Mouse (Mus musculus): Measurements from ENCODE around the gene Morc1. TPM values are rescaled to one million over a fixed set of nuclear protein-coding genes. Genes with fewer than 3 reads are reported as not detected.

The Morc1 gene
- not detected in 2 replicates for total RNA-seq (2014; fragmentation: Nextera tagmentation)
- total RNA-seq (2017): not detected in 2 replicates

GRCm38 (mm10) chr16:48431027-48431426, at the start of gene Morc1:
Gene Morc1, plus strand, starts transcription at chr16:48431237.
- 0 out of 2 replicates have a peak, but pooled peaks have one; percentile 30 for ATAC-seq (replicated peaks; ENCODE audit: low FRiP score, low TSS enrichment, poor library complexity, severe bottlenecking)

DNA sequence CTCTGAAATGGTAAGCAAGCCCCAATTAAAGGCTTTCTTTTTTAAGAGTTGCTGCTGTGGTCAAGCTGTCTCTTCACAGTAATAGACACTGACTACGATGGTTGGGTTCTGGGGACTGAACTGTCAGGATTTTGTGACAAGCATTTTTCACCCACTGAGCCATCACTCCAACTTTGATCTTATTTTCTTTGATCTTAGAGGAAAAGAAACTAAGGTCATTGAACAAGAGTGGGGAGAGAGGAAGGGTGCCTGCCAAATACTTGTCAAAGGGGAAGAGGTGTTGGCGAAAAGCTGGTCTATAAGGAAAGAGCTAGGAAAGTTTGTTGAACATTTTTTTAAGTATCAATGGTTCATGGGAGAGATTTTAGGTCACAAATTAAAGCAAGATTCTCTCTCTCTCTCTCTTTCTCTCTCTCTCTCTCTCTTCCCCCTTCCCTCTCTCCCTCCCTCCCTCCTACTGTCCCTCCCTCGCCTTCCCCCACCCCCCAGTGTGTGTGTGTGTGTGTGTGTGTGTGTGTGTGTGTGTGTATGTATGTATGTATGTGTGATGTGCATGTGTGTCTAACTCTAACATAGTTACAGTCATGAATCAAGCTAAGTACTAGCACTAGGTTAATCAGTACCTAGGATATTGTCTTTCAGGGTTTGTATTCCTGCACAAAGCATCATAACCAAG, 47.3 kb upstream of the Morc1 start:
- no peak for ATAC-seq (replicated peaks; ENCODE audit: low FRiP score, low TSS enrichment, poor library complexity, severe bottlenecking)

GRCm38 (mm10) chr16:48386982-48387381, 44.1 kb upstream of the Morc1 start:
- ATAC-seq (replicated peaks; ENCODE audit: low FRiP score, low TSS enrichment, poor library complexity, severe bottlenecking): no peak

- no peak for ATAC-seq (replicated peaks; ENCODE audit: low FRiP score, low TSS enrichment, poor library complexity, severe bottlenecking)
Measured at GRCm38 (mm10) chr16:48395278-48395677, 35.8 kb upstream of the Morc1 start.

- no peak for ATAC-seq (replicated peaks; ENCODE audit: low FRiP score, low TSS enrichment, poor library complexity, severe bottlenecking)
Measured at GRCm38 (mm10) chr16:48402963-48403362, 28.1 kb upstream of the Morc1 start.

DNA sequence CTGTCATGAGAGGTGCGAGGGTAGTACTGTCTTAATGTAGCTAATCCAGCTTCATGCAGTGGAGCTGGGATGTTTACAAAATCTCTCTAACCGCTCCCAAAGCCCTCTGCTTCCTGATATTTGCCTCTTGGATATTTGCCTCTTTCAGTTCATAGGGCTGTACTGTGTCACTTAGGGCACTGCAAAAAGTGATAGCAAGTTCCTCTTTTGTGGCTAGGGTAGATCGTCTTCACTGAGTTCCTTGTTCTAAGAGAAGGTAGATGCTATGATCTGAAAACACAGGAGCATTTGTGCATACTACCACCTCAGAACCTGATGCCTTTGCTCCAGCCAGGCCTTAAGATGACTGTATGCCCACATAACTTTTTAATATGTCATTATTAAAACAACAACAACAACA, 27.6 kb upstream of the Morc1 start:
- no peak for ATAC-seq (replicated peaks; ENCODE audit: low FRiP score, low TSS enrichment, poor library complexity, severe bottlenecking)

- ATAC-seq (replicated peaks; ENCODE audit: low FRiP score, low TSS enrichment, poor library complexity, severe bottlenecking): no peak
Measured at GRCm38 (mm10) chr16:48404009-48404408, 27.0 kb upstream of the Morc1 start.

- ATAC-seq (replicated peaks; ENCODE audit: low FRiP score, low TSS enrichment, poor library complexity, severe bottlenecking): no peak
Measured at GRCm38 (mm10) chr16:48405674-48406403, 25.2 kb upstream of the Morc1 start.

- no peak for ATAC-seq (replicated peaks; ENCODE audit: low FRiP score, low TSS enrichment, poor library complexity, severe bottlenecking)
Measured at GRCm38 (mm10) chr16:48409580-48409979, 21.5 kb upstream of the Morc1 start.

DNA sequence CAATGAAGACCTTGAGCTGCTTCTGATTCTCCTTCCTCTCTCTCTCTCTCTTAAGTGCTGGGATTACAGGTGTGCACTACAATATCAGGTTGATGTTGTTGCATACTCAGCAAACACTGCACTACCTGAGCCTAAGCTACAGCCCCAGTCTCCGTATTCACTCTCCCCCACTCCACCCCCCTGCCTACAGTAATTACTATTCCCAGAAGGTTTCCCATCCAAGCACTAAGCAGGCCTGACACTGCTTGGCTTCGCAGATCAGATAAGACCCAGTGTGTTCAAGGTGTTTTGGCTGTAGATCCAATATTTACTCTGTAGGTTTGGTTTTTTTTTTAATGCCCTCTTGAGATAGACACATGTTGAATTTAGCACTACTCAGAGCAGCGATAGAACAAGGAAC, 20.9 kb upstream of the Morc1 start:
- no peak for ATAC-seq (replicated peaks; ENCODE audit: low FRiP score, low TSS enrichment, poor library complexity, severe bottlenecking)

GRCm38 (mm10) chr16:48412246-48412645, 18.8 kb upstream of the Morc1 start, which contains the start of gene Gm5485:
Gene Gm5485, minus strand, starts transcription at chr16:48412416.
- no peak for ATAC-seq (replicated peaks; ENCODE audit: low FRiP score, low TSS enrichment, poor library complexity, severe bottlenecking)

DNA sequence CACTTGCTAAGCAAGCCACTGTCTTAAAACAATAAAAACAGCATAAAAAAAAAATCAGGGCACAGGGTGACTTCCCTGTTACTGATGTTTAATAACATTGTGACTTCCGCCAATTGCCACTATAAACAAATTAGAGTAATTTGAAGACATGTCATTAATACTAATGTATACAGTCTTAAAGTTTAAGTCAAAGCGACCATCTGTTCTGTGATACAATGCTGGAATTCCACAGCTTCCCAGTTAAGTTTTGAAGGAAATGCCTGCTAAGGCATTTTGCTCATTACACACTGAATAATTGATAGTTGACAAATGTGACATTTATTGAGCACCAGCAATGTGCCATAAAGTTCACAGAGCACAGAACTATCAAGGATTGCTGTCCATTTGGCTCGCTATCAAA, 12.5 kb upstream of the Morc1 start:
- ATAC-seq (replicated peaks; ENCODE audit: low FRiP score, low TSS enrichment, poor library complexity, severe bottlenecking): no peak

DNA sequence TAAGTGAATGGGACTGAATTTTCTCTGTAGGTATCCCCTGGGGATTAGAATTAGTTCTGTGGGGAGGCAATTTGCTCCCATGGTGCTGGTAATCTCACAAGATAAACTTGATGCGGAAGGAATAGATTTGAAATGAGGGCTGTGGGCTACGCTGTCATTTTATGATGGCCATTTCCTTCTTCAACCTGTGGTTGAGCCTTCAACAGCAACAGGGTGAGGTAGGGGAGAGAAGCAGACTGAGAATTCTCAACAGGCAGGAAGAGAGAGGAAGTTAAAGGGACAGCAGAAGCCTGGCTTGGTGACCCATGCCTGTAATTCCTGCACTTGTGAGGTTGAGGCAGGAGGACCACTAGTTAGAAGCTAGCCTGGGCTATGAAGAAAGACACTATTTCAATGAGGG, 12.0 kb upstream of the Morc1 start:
- ATAC-seq (replicated peaks; ENCODE audit: low FRiP score, low TSS enrichment, poor library complexity, severe bottlenecking): no peak

DNA sequence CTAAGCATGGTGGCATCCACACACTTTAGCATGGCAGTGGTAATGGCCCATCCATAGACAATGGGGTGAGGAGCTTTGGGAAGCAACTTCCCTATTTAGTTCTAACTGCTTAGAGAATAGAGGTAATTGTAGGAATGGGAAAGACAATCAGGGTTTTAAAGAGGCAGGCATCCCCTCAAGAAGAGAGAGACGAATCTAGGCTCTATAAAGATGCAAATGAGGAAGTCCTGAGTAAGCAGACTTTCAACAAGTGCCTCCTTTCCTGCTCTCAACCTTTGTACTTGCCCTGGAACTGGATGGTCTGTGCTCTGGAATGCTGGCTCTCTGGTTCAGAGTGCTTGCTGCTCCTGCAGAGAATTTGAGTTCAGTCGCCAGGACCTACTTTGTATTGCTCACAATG, 8.5 kb upstream of the Morc1 start:
- ATAC-seq (replicated peaks; ENCODE audit: low FRiP score, low TSS enrichment, poor library complexity, severe bottlenecking): no peak

GRCm38 (mm10) chr16:48424069-48424468, 7.0 kb upstream of the Morc1 start:
- ATAC-seq (replicated peaks; ENCODE audit: low FRiP score, low TSS enrichment, poor library complexity, severe bottlenecking): no peak

GRCm38 (mm10) chr16:48429427-48429826, 1.6 kb upstream of the Morc1 start:
- ATAC-seq (replicated peaks; ENCODE audit: low FRiP score, low TSS enrichment, poor library complexity, severe bottlenecking): no peak

DNA sequence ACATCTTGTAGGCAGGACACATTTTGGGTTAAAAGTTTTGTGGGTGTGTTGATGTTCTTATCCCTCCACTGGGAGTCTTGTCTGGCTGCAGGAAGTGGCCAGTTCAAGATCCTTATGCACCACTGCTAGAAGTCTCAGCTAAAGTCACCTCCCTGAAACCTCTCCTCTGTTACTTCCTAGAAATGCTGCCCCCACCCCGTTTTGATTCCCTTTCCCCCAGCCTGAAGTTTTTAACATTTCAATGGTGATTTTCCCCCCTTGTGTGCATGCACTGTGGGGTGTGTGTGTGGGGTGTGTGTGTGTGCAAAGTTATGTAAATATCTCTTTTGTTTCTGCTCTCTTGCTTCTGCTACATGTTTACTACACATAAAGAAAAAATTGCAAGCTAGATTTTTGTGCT, 4.4 kb downstream of the Morc1 start:
- no peak for ATAC-seq (replicated peaks; ENCODE audit: low FRiP score, low TSS enrichment, poor library complexity, severe bottlenecking)

DNA sequence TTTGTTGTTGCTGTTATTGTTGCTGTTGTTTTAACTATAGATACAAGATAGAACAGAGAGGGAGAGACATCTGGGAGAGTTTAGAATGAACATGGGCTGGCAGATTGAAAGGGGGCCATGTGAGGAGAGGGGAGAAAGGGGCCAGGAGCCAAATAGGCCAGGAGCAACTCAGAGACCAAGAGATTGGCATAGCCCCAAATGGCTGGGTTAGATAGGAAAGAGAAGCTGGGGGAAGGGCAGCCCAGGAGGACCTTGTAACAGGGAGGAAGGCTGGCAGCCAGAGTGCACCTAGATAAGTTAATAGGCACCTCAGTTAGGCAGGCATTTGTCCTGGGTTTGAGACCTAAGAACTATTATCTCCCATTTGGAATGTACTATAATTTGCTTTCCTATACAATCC, 6.4 kb downstream of the Morc1 start:
- peak; percentile 50; the same call in 1 of the 2 replicates for ATAC-seq (replicated peaks; ENCODE audit: low FRiP score, low TSS enrichment, poor library complexity, severe bottlenecking)

- ATAC-seq (replicated peaks; ENCODE audit: low FRiP score, low TSS enrichment, poor library complexity, severe bottlenecking): no peak
Measured at GRCm38 (mm10) chr16:48444589-48444988, 13.6 kb downstream of the Morc1 start.

DNA sequence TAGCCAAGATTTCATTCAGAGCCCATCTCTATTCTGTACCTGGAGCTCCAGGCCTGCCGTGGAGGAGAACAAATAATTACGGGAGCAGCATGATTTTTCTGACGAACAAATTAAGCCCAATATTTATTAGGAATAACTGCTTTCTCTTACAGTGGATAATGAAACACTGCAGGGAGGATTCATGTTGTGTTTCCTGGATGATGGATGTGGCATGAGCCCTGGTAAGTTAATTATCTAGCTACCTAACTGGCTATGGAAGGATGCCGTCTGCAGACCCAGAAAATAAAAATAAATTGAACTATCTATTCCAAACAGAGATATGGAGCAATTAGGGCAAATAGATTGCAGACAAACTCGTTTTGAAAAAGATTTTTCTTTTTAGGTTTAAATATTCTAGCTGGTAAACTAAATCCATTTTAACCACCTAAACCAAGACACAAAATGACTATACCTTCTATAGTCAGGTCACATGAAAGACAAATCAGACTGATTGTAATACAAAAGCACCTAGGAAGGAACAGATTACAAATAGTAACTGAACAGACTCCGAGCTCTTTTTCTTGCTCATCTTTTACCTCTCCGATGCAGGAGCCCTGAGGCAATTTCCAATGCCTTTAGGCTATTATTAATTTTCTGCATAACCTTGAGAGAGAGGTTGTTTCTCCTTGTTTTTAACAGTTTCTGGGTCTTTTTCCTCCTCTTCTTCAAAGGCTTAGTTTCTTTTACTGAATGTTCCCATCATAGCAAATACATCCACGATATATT, 15.3 kb downstream of the Morc1 start:
- no peak for ATAC-seq (replicated peaks; ENCODE audit: low FRiP score, low TSS enrichment, poor library complexity, severe bottlenecking)
